Mouse (Mus musculus): ENCODE measurements around the gene Afdn.
"Not testable (repeated sequence)": the region's sequence is repeated elsewhere in the genome, so short reads cannot be mapped to it uniquely, and the experiment has no call there.

The Afdn gene

DNA sequence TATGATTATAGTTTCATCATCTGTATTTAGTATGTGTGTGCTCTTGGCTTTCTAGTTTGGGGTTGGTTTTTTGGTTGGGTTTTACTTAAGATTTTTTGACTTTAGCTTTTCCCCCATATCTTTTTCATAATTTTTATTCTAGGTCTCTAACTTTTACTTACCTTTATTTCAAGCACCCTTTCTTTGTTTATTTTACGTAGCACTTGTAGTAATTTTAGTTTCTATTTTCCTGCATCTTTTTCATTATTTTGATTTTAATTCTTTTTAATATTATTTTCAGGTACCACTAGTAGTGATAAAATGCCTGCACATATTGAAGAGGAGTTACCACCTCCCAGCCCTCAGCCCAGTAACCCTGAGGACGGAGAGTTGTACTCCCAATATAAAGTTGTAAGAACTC lies 187.7 kb downstream of the Afdn start, which contains the start of gene Gm7168:
Gm7168 (plus strand) TSS at position 301 of the 400 bp plus-strand sequence.
- not testable (repeated sequence) for DNase-seq (ENCODE audit: low read depth, low spot score)

DNA sequence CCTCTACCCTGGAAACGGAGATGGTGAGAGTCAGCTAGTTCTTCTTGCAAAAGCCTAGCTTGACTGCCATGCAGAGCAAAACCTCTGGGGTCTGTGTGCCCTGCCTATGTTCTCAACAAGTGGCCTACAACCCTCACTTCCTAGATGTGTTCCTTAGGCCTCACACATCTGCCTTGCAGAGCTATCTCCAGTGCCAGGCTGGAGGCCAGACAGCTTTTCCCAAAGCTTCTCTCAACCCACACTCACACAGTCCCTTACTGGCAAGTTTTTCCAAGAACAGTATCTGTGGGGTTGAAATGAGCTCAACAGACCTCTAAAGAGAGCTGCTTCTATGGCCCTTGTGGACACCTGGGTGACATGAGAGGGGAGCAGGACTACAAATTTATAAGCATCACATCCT lies 191.2 kb downstream of the Afdn start:
- DNase-seq (ENCODE audit: low read depth, low spot score), result not testable (repeated sequence)

Measured in embryo, embryonic 11.5 days (tissue).